Mouse (Mus musculus): ENCODE results near the gene Chmp2b.

- no peak for TF ChIP-seq GATA1 (IDR thresholded peaks at IDR 0.05; ENCODE audit: low read length)
- no peak for TF ChIP-seq TAL1 (IDR thresholded peaks at IDR 0.05; ENCODE audit: low read length)
Measured at GRCm38 (mm10) chr16:65531663-65532062, 30.9 kb downstream of the Chmp2b start.
